Mouse (Mus musculus) intestine, embryonic 14.5 days (tissue): ENCODE data around the gene Olfr205. TPM values are rescaled to one million over a fixed set of nuclear protein-coding genes. Genes with fewer than 3 reads are reported as not detected.

Experiments used
- ATAC-seq: fragments of 200-750 bp; cut with Nextera tagmentation; replicated peaks from 2 replicates; pipeline ENCODE4 v1.8.0; 2017; ENCODE audit warnings: low read depth, moderate number of reproducible peaks, moderate TSS enrichment, moderate library complexity; ENCODE audit not compliant: low FRiP score, low TSS enrichment
- DNase-seq: peaks from one replicate; pipeline ENCODE4 v3.0.0-alpha.2; 2018; ENCODE audit warnings: low spot score
- H3K27ac ChIP-seq: fragments of 300-500 bp; sonication (generic); 2 replicates; pipeline ENCODE4 v1.5.1; 2014; ENCODE audit warnings: low read depth, mild to moderate bottlenecking, control low read depth
- H3K27me3 ChIP-seq: fragments of 300-500 bp; sonication (generic); replicated peaks from 2 replicates; pipeline ENCODE4 v1.6.1; 2014; ENCODE audit warnings: low read length, control low read depth; ENCODE audit not compliant: control insufficient read depth, insufficient read depth
- H3K36me3 ChIP-seq: fragments of 300-500 bp; sonication (generic); 2 replicates; pipeline ENCODE4 v1.6.1; 2014; ENCODE audit warnings: low read length, control low read depth; ENCODE audit not compliant: control insufficient read depth, insufficient read depth
- H3K4me1 ChIP-seq: fragments of 300-500 bp; sonication (generic); replicated peaks from 2 replicates; pipeline ENCODE4 v1.6.1; 2014; ENCODE audit warnings: low read length, control low read depth, mixed read lengths; ENCODE audit not compliant: control insufficient read depth, insufficient read depth
- H3K4me2 ChIP-seq: fragments of 300-500 bp; sonication (generic); 2 replicates; pipeline ENCODE4 v1.6.1; 2014; ENCODE audit warnings: low read length
- H3K4me3 ChIP-seq: fragments of 300-500 bp; sonication (generic); 2 replicates; pipeline ENCODE4 v1.5.1; 2014; ENCODE audit warnings: low read depth, low read length, control low read depth, mixed read lengths
- H3K9ac ChIP-seq: fragments of 300-500 bp; sonication (generic); 2 replicates; pipeline ENCODE4 v1.6.1; 2014; ENCODE audit warnings: mild to moderate bottlenecking, low read length
- H3K9me3 ChIP-seq: fragments of 300-500 bp; sonication (generic); 2 replicates; pipeline ENCODE4 v1.6.1; 2016; ENCODE audit warnings: low read length, control low read depth; ENCODE audit not compliant: control insufficient read depth
- WGBS: fragments of 180-500 bp; shearing (Covaris S2); extraction: QIAGEN DNeasy Blood & Tissue Kit; methylation state at CpG from one replicate; pipeline ENCODE4 v1.1.7; 2014; 5-methylcytosine and 5-hydroxymethylcytosine counted together
- polyA plus RNA-seq: library from polyadenylated mRNA; unstranded; fragments of >200 nt; fragmentation: Nextera tagmentation; extraction: Ambion mirVana; gene quantifications from 2 replicates; pipeline ENCODE4 v1.2.1, GENCODE M21; 2014

Olfr205 gene
- polyA plus RNA-seq, 1 experiment from 2014 or later: not detected

GRCm38 (mm10) chr16:59280542-59280941, 50.4 kb downstream of the Olfr205 start:
- DNase-seq (no peak), ATAC-seq (no peak)
- Histone ChIP-seq H3K4me2 (no peak overlapping the region), H3K27ac (no peak overlapping the region), H3K9me3 (no peaks in the 10 kb centered on the region), H3K9ac (no peak overlapping the region), H3K27me3 (no peaks in the 10 kb centered on the region), H3K4me1 (no peaks in the 10 kb centered on the region), H3K36me3 (no peaks in the 10 kb centered on the region), H3K4me3 (no peak overlapping the region)
- 75% methylated on average over 3 of the region's 3 CpGs for WGBS

Other genes with a start within 250 kb of the Olfr205 start
- not detected in 2 replicates for gene Olfr191, start 241.3 kb downstream of the Olfr205 start, polyA plus RNA-seq
- gene Olfr193, start 219.3 kb downstream of the Olfr205 start, polyA plus RNA-seq: not detected in 2 replicates
- not detected in 2 replicates for gene Olfr194, start 210.1 kb downstream of the Olfr205 start, polyA plus RNA-seq
- not detected in 2 replicates for gene Olfr195, start 184.1 kb downstream of the Olfr205 start, polyA plus RNA-seq
- not detected in 2 replicates for gene Olfr196, start 160.7 kb downstream of the Olfr205 start, polyA plus RNA-seq
- not detected in 2 replicates for gene Olfr198, start 127.6 kb downstream of the Olfr205 start, polyA plus RNA-seq
- gene Olfr199, start 111.4 kb downstream of the Olfr205 start, polyA plus RNA-seq: not detected in 2 replicates
- not detected in 2 replicates for gene Olfr201, start 58.5 kb downstream of the Olfr205 start, polyA plus RNA-seq
- gene Olfr202, start 44.3 kb downstream of the Olfr205 start, polyA plus RNA-seq: not detected in 2 replicates
- not detected in 2 replicates for gene Olfr203, start 32.3 kb downstream of the Olfr205 start, polyA plus RNA-seq
- gene Olfr204, start 12.9 kb downstream of the Olfr205 start, polyA plus RNA-seq: not detected in 2 replicates
- gene Olfr206, start 18.1 kb upstream of the Olfr205 start, polyA plus RNA-seq: not detected in 2 replicates
- gene Olfr209, start 32.9 kb upstream of the Olfr205 start, polyA plus RNA-seq: not detected in 2 replicates
- gene Gabrr3, start 76.2 kb upstream of the Olfr205 start, polyA plus RNA-seq: 0.16 TPM in 1 of 2 replicates, not detected in the other
- gene Riox2, start 140.6 kb upstream of the Olfr205 start, polyA plus RNA-seq: 32.9 and 38.3 TPM in 2 replicates